Mouse (Mus musculus): ENCODE data around the gene Spag16. TPM values are rescaled to one million over a fixed set of nuclear protein-coding genes. Genes with fewer than 3 reads are reported as not detected.

The Spag16 gene
- total and polyA plus RNA-seq, 3 experiments, result not detected

GRCm38 (mm10) chr1:70180123-70180741 is 353.5 kb downstream of the Spag16 start:
- DNase-seq (ENCODE audit: extremely low read depth), result peak; percentile 11
- Histone ChIP-seq H3K36me3 (replicated peaks in 1 of 2; ENCODE audit: control insufficient read depth in 1 of 2, insufficient read depth in 1 of 2, low read length in 1 of 2) (no peaks in the 10 kb centered on the region), H3K79me2 (replicated peaks; ENCODE audit: control insufficient read depth, extremely low read depth, insufficient read depth, poor library complexity, severe bottlenecking) (no peaks in the 10 kb centered on the region), H3K27ac (ENCODE audit: insufficient read depth, low read depth) (no peak overlapping the region), H3K9ac (ENCODE audit: insufficient read depth, low read depth) (no peak overlapping the region), H3K9me3 (replicated peaks; ENCODE audit: low read length) (no peaks in the 10 kb centered on the region), H3K4me2 (ENCODE audit: insufficient read depth, low read depth, poor library complexity, severe bottlenecking) (no peak overlapping the region), H3K4me1 (ENCODE audit: control insufficient read depth in 1 of 2, insufficient read depth in 2 of 2) (peaks cover 0 to 8% of the 10 kb centered on the region in 2 experiments; a peak in 2 of 4 replicates), H3K27me3 (replicated peaks) (no peaks in the 10 kb centered on the region), H3K4me3 (replicated peaks in 1 of 3; ENCODE audit: low read depth in 2 of 3, low read length in 2 of 3, poor library complexity in 1 of 3) (no peak overlapping the region)
- TF ChIP-seq RCOR1 (conservative IDR thresholded peaks at IDR 0.05; ENCODE audit: low read depth, low read length), result no peak
- no peak for TF ChIP-seq JUN (IDR thresholded peaks at IDR 0.05; ENCODE audit: insufficient read depth, low read depth, low read length)
- TF ChIP-seq POLR2A (IDR thresholded peaks at IDR 0.05; ENCODE audit: low read depth, low read length), result no peak
- TF ChIP-seq TCF12 (IDR thresholded peaks at IDR 0.05; ENCODE audit: low read depth, low read length), result no peak
- TF ChIP-seq MAX (IDR thresholded peaks at IDR 0.05; ENCODE audit: low read length), result no peak
- TF ChIP-seq PAX5 (IDR thresholded peaks at IDR 0.05; ENCODE audit: low read length), result no peak
- dilution Hi-C loops (cut with MboI; ENCODE audit: extremely low pct_ligation_motif_present, extremely low pct_unique_long_range_greater_than_20kb, low sequenced_read_pairs) (no loop called here), in situ Hi-C loops (cut with MboI; ENCODE audit: low pct_ligation_motif_present, low pct_unique_long_range_greater_than_20kb, low sequenced_read_pairs) (no loop called here)

GRCm38 (mm10) chr1:70264815-70265214 is 438.0 kb downstream of the Spag16 start:
- Histone ChIP-seq H3K27me3 (replicated peaks) (no peaks in the 10 kb centered on the region), H3K4me1 (ENCODE audit: control insufficient read depth in 1 of 2, insufficient read depth in 2 of 2) (no peaks in the 10 kb centered on the region), H3K4me3 (replicated peaks in 1 of 3; ENCODE audit: low read depth in 2 of 3, low read length in 2 of 3, poor library complexity in 1 of 3) (no peak overlapping the region), H3K9ac (ENCODE audit: insufficient read depth, low read depth) (no peak overlapping the region), H3K36me3 (replicated peaks in 1 of 2; ENCODE audit: control insufficient read depth in 1 of 2, insufficient read depth in 1 of 2, low read length in 1 of 2) (no peaks in the 10 kb centered on the region), H3K4me2 (ENCODE audit: insufficient read depth, low read depth, poor library complexity, severe bottlenecking) (no peak overlapping the region), H3K27ac (ENCODE audit: insufficient read depth, low read depth) (no peak overlapping the region), H3K9me3 (replicated peaks; ENCODE audit: low read length) (no peaks in the 10 kb centered on the region), H3K79me2 (replicated peaks; ENCODE audit: control insufficient read depth, extremely low read depth, insufficient read depth, poor library complexity, severe bottlenecking) (no peaks in the 10 kb centered on the region)
- in situ Hi-C loops (cut with MboI; ENCODE audit: low pct_ligation_motif_present, low pct_unique_long_range_greater_than_20kb, low sequenced_read_pairs), result no loop called here
- TF ChIP-seq JUN (IDR thresholded peaks at IDR 0.05; ENCODE audit: insufficient read depth, low read depth, low read length) (no peak), CTCF (conservative IDR thresholded peaks at IDR 0.05 in 1 of 2, IDR thresholded peaks at IDR 0.05 in 1 of 2; ENCODE audit: low read depth in 2 of 2, low read length in 2 of 2) (no peak), IRF4 (IDR thresholded peaks at IDR 0.05; ENCODE audit: low read depth, low read length) (no peak), HCFC1 (IDR thresholded peaks at IDR 0.05; ENCODE audit: low read depth, low read length) (no peak), RCOR1 (conservative IDR thresholded peaks at IDR 0.05; ENCODE audit: low read depth, low read length) (no peak), MAFK (IDR thresholded peaks at IDR 0.05; ENCODE audit: insufficient replicate concordance, low read length) (no peak), E2F4 (IDR thresholded peaks at IDR 0.05; ENCODE audit: insufficient replicate concordance, low read depth, low read length) (no peak), ETS1 (conservative IDR thresholded peaks at IDR 0.05; ENCODE audit: low read depth, low read length) (no peak), MAZ (IDR thresholded peaks at IDR 0.05; ENCODE audit: low read depth, low read length) (no peak), CHD1 (IDR thresholded peaks at IDR 0.05; ENCODE audit: low read depth, low read length) (no peak), ZKSCAN1 (IDR thresholded peaks at IDR 0.05; ENCODE audit: borderline replicate concordance, low read depth, low read length) (no peak), KAT2A (IDR thresholded peaks at IDR 0.05; ENCODE audit: insufficient replicate concordance, low read length) (no peak), NRF1 (IDR thresholded peaks at IDR 0.05; ENCODE audit: low read depth, low read length) (no peak), JUND (conservative IDR thresholded peaks at IDR 0.05; ENCODE audit: low read depth, low read length) (no peak), UBTF (IDR thresholded peaks at IDR 0.05; ENCODE audit: low read depth, low read length) (no peak)
- dilution Hi-C loops (cut with MboI; ENCODE audit: extremely low pct_ligation_motif_present, extremely low pct_unique_long_range_greater_than_20kb, low sequenced_read_pairs), result no loop called here
- DNase-seq (ENCODE audit: extremely low read depth), result no peak

All from CH12.LX (cell line).